Mouse (Mus musculus): Measurements from ENCODE around the gene Ano3. TPM values are rescaled to one million over a fixed set of nuclear protein-coding genes. Genes with fewer than 3 reads are reported as not detected.

Gene Ano3
- total RNA-seq, 2 experiments from 2014 or later: 0.15 to 0.18 TPM

Other genes with a start within 250 kb of the Ano3 start
- gene Muc15, start 229.6 kb downstream of the Ano3 start, total RNA-seq (2021): under 1 TPM in 1 of 2 experiments, not detected in 1; 0.07 TPM
- gene Gm13941, start 155.1 kb upstream of the Ano3 start, total RNA-seq (2021): not detected
- gene Gm15130, start 202.0 kb upstream of the Ano3 start, total RNA-seq (2021): not detected

All from heart, adult 18-20 months (tissue).